Mouse (Mus musculus): Measurements from ENCODE around the gene Afg1l.

Gene Afg1l

GRCm38 (mm10) chr10:42297954-42298353, 180.4 kb downstream of the Afg1l start:
- no peak for DNase-seq (ENCODE audit: low spot score in 2 of 2)

GRCm38 (mm10) chr10:42297109-42297508, 181.3 kb downstream of the Afg1l start:
- DNase-seq (ENCODE audit: low spot score in 2 of 2), result no peak

- DNase-seq (ENCODE audit: low spot score in 2 of 2), result no peak
Measured at GRCm38 (mm10) chr10:42296559-42296958, 181.8 kb downstream of the Afg1l start.

- DNase-seq (ENCODE audit: low spot score in 2 of 2), result no peak
Measured at GRCm38 (mm10) chr10:42295028-42295427, 183.3 kb downstream of the Afg1l start.

- no peak for DNase-seq (ENCODE audit: low spot score in 2 of 2)
Measured at GRCm38 (mm10) chr10:42294392-42294791, 184.0 kb downstream of the Afg1l start.

- DNase-seq (ENCODE audit: low spot score in 2 of 2), result peak in 1 of 2 experiments; percentile 16
Measured at GRCm38 (mm10) chr10:42293877-42294276, 184.5 kb downstream of the Afg1l start.

GRCm38 (mm10) chr10:42291360-42291759, 187.0 kb downstream of the Afg1l start:
- peak; percentile 76 to 90 for DNase-seq (ENCODE audit: low spot score in 2 of 2)

GRCm38 (mm10) chr10:42287666-42288065, 190.7 kb downstream of the Afg1l start:
- DNase-seq (ENCODE audit: low spot score in 2 of 2), result no peak

GRCm38 (mm10) chr10:42278307-42278850, 200.0 kb downstream of the Afg1l start:
- DNase-seq (ENCODE audit: low spot score in 2 of 2), result no peak

- peak; percentile 97 for DNase-seq (ENCODE audit: low spot score in 2 of 2)
Measured at GRCm38 (mm10) chr10:42277476-42278306, 200.7 kb downstream of the Afg1l start.

GRCm38 (mm10) chr10:42276507-42277345, 201.6 kb downstream of the Afg1l start, which contains the start of gene Foxo3:
TSS of gene Foxo3 (minus strand) at chr10:42276755.
- DNase-seq (ENCODE audit: low spot score in 2 of 2), result peak; percentile 90 to 95

- DNase-seq (ENCODE audit: low spot score in 2 of 2), result peak; percentile 48 to 79
Measured at GRCm38 (mm10) chr10:42275871-42276501, 202.4 kb downstream of the Afg1l start.

- peak in 1 of 2 experiments; percentile 70 for DNase-seq (ENCODE audit: low spot score in 2 of 2)
Measured at GRCm38 (mm10) chr10:42275401-42275870, 202.9 kb downstream of the Afg1l start.

- peak in 1 of 2 experiments; percentile 86 for DNase-seq (ENCODE audit: low spot score in 2 of 2)
Measured at GRCm38 (mm10) chr10:42274712-42275400, 203.5 kb downstream of the Afg1l start.

- peak; percentile 74 to 84 for DNase-seq (ENCODE audit: low spot score in 2 of 2)
Measured at GRCm38 (mm10) chr10:42273760-42274691, 204.3 kb downstream of the Afg1l start.

- no peak for DNase-seq (ENCODE audit: low spot score in 2 of 2)
Measured at GRCm38 (mm10) chr10:42273403-42273759, 205.0 kb downstream of the Afg1l start.

GRCm38 (mm10) chr10:42271454-42272230, 206.7 kb downstream of the Afg1l start:
- peak in 1 of 2 experiments; percentile 62 for DNase-seq (ENCODE audit: low spot score in 2 of 2)

- peak; percentile 40 to 67 for DNase-seq (ENCODE audit: low spot score in 2 of 2)
Measured at GRCm38 (mm10) chr10:42270277-42271083, 207.9 kb downstream of the Afg1l start.

Data from spleen, postnatal 4 days (tissue).